Mouse (Mus musculus) neural tube, embryonic 11.5 days (tissue): ENCODE measurements around the gene Vwa8. TPM values are rescaled to one million over a fixed set of nuclear protein-coding genes. Genes with fewer than 3 reads are reported as not detected.

Experiments used
- polyA plus RNA-seq: library from polyadenylated mRNA; unstranded; fragments of >200 nt; fragmentation: Nextera tagmentation; extraction: Ambion mirVana; gene quantifications from 2 replicates; pipeline ENCODE4 v1.2.1, GENCODE M21; 2014

The Vwa8 gene
- polyA plus RNA-seq, 1 experiment from 2014 or later: 10.8 TPM

Other genes with a start within 250 kb of the Vwa8 start
- 8.2 and 8.3 TPM in 2 replicates for gene Dgkh, start 116.3 kb upstream of the Vwa8 start, polyA plus RNA-seq